Mouse (Mus musculus) heart, postnatal 0 days (tissue): ENCODE results near the gene Gm8797.

Experiments used
- CTCF ChIP-seq: IDR thresholded peaks from 2 replicates; pipeline ENCODE4 v1.5.1; 2016; ENCODE audit warnings: antibody characterized with exemption, control low read depth, low read depth
- EP300 ChIP-seq: IDR thresholded peaks from 2 replicates; pipeline ENCODE4 v1.6.1; 2016; ENCODE audit warnings: antibody characterized with exemption, low read depth

- TF ChIP-seq CTCF (no peak), EP300 (no peak)
Measured at GRCm38 (mm10) chr3:5776894-5777293, 26.3 kb downstream of the Gm8797 start.
